Mouse (Mus musculus): ENCODE data around the gene Sowahd. TPM values are rescaled to one million over a fixed set of nuclear protein-coding genes. Genes with fewer than 3 reads are reported as not detected.
A peak's percentile ranks its signal among the peaks of the same experiment; 100 is the strongest.

Gene Sowahd
- polyA plus RNA-seq (2015; fragmentation: Nextera tagmentation; extraction: Ambion mirVana): 0.15 and 0.24 TPM in 2 replicates

- peak within 1 kb of the TSS; percentile 48 for H3K4me3 ChIP-seq (ENCODE audit: low read length)
- no peaks in the 10 kb centered on the region for H3K36me3 ChIP-seq (ENCODE audit: control insufficient read depth, insufficient read depth)
- no peak for ATAC-seq (replicated peaks; ENCODE audit: extremely low read depth, insufficient read depth, low FRiP score)
- peaks cover 30% of the 10 kb centered on the region for H3K27me3 ChIP-seq (ENCODE audit: control insufficient read depth, insufficient read depth, low read length)
- no peaks in the 10 kb centered on the region for H3K9me3 ChIP-seq (replicated peaks; ENCODE audit: control insufficient read depth, low read length)
- H3K4me2 ChIP-seq (ENCODE audit: low read depth, low read length): peak within 1 kb of the TSS; percentile 69
- WGBS: 16% methylated on average over 37 of the region's 38 CpGs
- peak within 1 kb of the TSS; percentile 46 for H3K9ac ChIP-seq (ENCODE audit: low read length)
- H3K27ac ChIP-seq (ENCODE audit: low read length): no peak within 1 kb of the TSS
- H3K4me1 ChIP-seq (ENCODE audit: control insufficient read depth, insufficient read depth, low read length): 0 out of 2 replicates have a peak, but pooled peaks cover 2% of the 10 kb centered on the region
Observed at GRCm38 (mm10) chrX:37048066-37048889, at the start of gene Sowahd. Gene Sowahd, plus strand, starts transcription at chrX:37048845.

GRCm38 (mm10) chrX:37013870-37014269 is 34.8 kb upstream of the Sowahd start:
- Histone ChIP-seq H3K36me3 (ENCODE audit: control insufficient read depth, insufficient read depth) (no peaks in the 10 kb centered on the region), H3K9ac (ENCODE audit: low read length) (no peak overlapping the region), H3K27ac (ENCODE audit: low read length) (no peak overlapping the region), H3K4me3 (ENCODE audit: low read length) (no peak overlapping the region), H3K4me1 (ENCODE audit: control insufficient read depth, insufficient read depth, low read length) (no peaks in the 10 kb centered on the region), H3K4me2 (ENCODE audit: low read depth, low read length) (no peak overlapping the region), H3K27me3 (ENCODE audit: control insufficient read depth, insufficient read depth, low read length) (no peaks in the 10 kb centered on the region), H3K9me3 (replicated peaks; ENCODE audit: control insufficient read depth, low read length) (no peaks in the 10 kb centered on the region; the same call in 1 of the 2 replicates)
- no peak for ATAC-seq (replicated peaks; ENCODE audit: extremely low read depth, insufficient read depth, low FRiP score)
- 53% methylated on average over 5 of the region's 5 CpGs for WGBS

GRCm38 (mm10) chrX:37018150-37018654 is 30.4 kb upstream of the Sowahd start:
- H3K4me1 ChIP-seq (ENCODE audit: control insufficient read depth, insufficient read depth, low read length): no peaks in the 10 kb centered on the region
- H3K27ac ChIP-seq (ENCODE audit: low read length): no peak overlapping the region
- H3K9ac ChIP-seq (ENCODE audit: low read length): no peak overlapping the region
- H3K4me2 ChIP-seq (ENCODE audit: low read depth, low read length): no peak overlapping the region
- H3K4me3 ChIP-seq (ENCODE audit: low read length): no peak overlapping the region
- ATAC-seq (replicated peaks; ENCODE audit: extremely low read depth, insufficient read depth, low FRiP score): no peak
- H3K36me3 ChIP-seq (ENCODE audit: control insufficient read depth, insufficient read depth): no peaks in the 10 kb centered on the region
- H3K9me3 ChIP-seq (replicated peaks; ENCODE audit: control insufficient read depth, low read length): no peaks in the 10 kb centered on the region; the same call in 1 of the 2 replicates
- 80% methylated on average over 9 of the region's 9 CpGs for WGBS
- no peaks in the 10 kb centered on the region for H3K27me3 ChIP-seq (ENCODE audit: control insufficient read depth, insufficient read depth, low read length)

GRCm38 (mm10) chrX:37019045-37019444 is 29.6 kb upstream of the Sowahd start:
- no peak for ATAC-seq (replicated peaks; ENCODE audit: extremely low read depth, insufficient read depth, low FRiP score)
- Histone ChIP-seq H3K4me3 (ENCODE audit: low read length) (no peak overlapping the region), H3K4me2 (ENCODE audit: low read depth, low read length) (no peak overlapping the region), H3K36me3 (ENCODE audit: control insufficient read depth, insufficient read depth) (no peaks in the 10 kb centered on the region), H3K27me3 (ENCODE audit: control insufficient read depth, insufficient read depth, low read length) (no peaks in the 10 kb centered on the region), H3K9ac (ENCODE audit: low read length) (no peak overlapping the region), H3K9me3 (replicated peaks; ENCODE audit: control insufficient read depth, low read length) (no peaks in the 10 kb centered on the region; the same call in 1 of the 2 replicates), H3K4me1 (ENCODE audit: control insufficient read depth, insufficient read depth, low read length) (no peaks in the 10 kb centered on the region), H3K27ac (ENCODE audit: low read length) (no peak overlapping the region)
- 77% methylated on average over 3 of the region's 3 CpGs for WGBS

GRCm38 (mm10) chrX:37022690-37023089 is 26.0 kb upstream of the Sowahd start:
- Histone ChIP-seq H3K27me3 (ENCODE audit: control insufficient read depth, insufficient read depth, low read length) (no peaks in the 10 kb centered on the region), H3K36me3 (ENCODE audit: control insufficient read depth, insufficient read depth) (no peaks in the 10 kb centered on the region), H3K4me1 (ENCODE audit: control insufficient read depth, insufficient read depth, low read length) (no peaks in the 10 kb centered on the region), H3K9ac (ENCODE audit: low read length) (no peak overlapping the region), H3K27ac (ENCODE audit: low read length) (no peak overlapping the region), H3K4me2 (ENCODE audit: low read depth, low read length) (no peak overlapping the region), H3K9me3 (replicated peaks; ENCODE audit: control insufficient read depth, low read length) (no peaks in the 10 kb centered on the region), H3K4me3 (ENCODE audit: low read length) (no peak overlapping the region)
- ATAC-seq (replicated peaks; ENCODE audit: extremely low read depth, insufficient read depth, low FRiP score): no peak
- WGBS: 13% methylated on average over 3 of the region's 3 CpGs

- Histone ChIP-seq H3K9me3 (replicated peaks; ENCODE audit: control insufficient read depth, low read length) (no peaks in the 10 kb centered on the region), H3K4me2 (ENCODE audit: low read depth, low read length) (no peak overlapping the region), H3K9ac (ENCODE audit: low read length) (no peak overlapping the region), H3K36me3 (ENCODE audit: control insufficient read depth, insufficient read depth) (no peaks in the 10 kb centered on the region), H3K4me1 (ENCODE audit: control insufficient read depth, insufficient read depth, low read length) (no peaks in the 10 kb centered on the region), H3K27ac (ENCODE audit: low read length) (no peak overlapping the region), H3K27me3 (ENCODE audit: control insufficient read depth, insufficient read depth, low read length) (no peaks in the 10 kb centered on the region), H3K4me3 (ENCODE audit: low read length) (no peak overlapping the region)
- 60% methylated on average over 10 of the region's 10 CpGs for WGBS
- peak; percentile 52; the same call in 1 of the 2 replicates for ATAC-seq (replicated peaks; ENCODE audit: extremely low read depth, insufficient read depth, low FRiP score)
Observed at GRCm38 (mm10) chrX:37023652-37024309, 24.9 kb upstream of the Sowahd start.

- no peaks in the 10 kb centered on the region for H3K36me3 ChIP-seq (ENCODE audit: control insufficient read depth, insufficient read depth)
- no peak for ATAC-seq (replicated peaks; ENCODE audit: extremely low read depth, insufficient read depth, low FRiP score)
- WGBS: 44% methylated on average over 3 of the region's 3 CpGs
- H3K27ac ChIP-seq (ENCODE audit: low read length): no peak overlapping the region
- no peak overlapping the region for H3K4me2 ChIP-seq (ENCODE audit: low read depth, low read length)
- no peaks in the 10 kb centered on the region for H3K4me1 ChIP-seq (ENCODE audit: control insufficient read depth, insufficient read depth, low read length)
- no peak overlapping the region for H3K4me3 ChIP-seq (ENCODE audit: low read length)
- no peaks in the 10 kb centered on the region for H3K9me3 ChIP-seq (replicated peaks; ENCODE audit: control insufficient read depth, low read length)
- no peak overlapping the region for H3K9ac ChIP-seq (ENCODE audit: low read length)
- H3K27me3 ChIP-seq (ENCODE audit: control insufficient read depth, insufficient read depth, low read length): no peaks in the 10 kb centered on the region
Observed at GRCm38 (mm10) chrX:37028378-37028777, 20.3 kb upstream of the Sowahd start.

GRCm38 (mm10) chrX:37042726-37043125 is 5.9 kb upstream of the Sowahd start:
- no peak overlapping the region for H3K9ac ChIP-seq (ENCODE audit: low read length)
- no peak overlapping the region for H3K27ac ChIP-seq (ENCODE audit: low read length)
- peaks cover 5% of the 10 kb centered on the region for H3K27me3 ChIP-seq (ENCODE audit: control insufficient read depth, insufficient read depth, low read length)
- H3K4me3 ChIP-seq (ENCODE audit: low read length): no peak overlapping the region
- H3K36me3 ChIP-seq (ENCODE audit: control insufficient read depth, insufficient read depth): no peaks in the 10 kb centered on the region
- no peak overlapping the region for H3K4me2 ChIP-seq (ENCODE audit: low read depth, low read length)
- no peak for ATAC-seq (replicated peaks; ENCODE audit: extremely low read depth, insufficient read depth, low FRiP score)
- H3K9me3 ChIP-seq (replicated peaks; ENCODE audit: control insufficient read depth, low read length): no peaks in the 10 kb centered on the region
- H3K4me1 ChIP-seq (ENCODE audit: control insufficient read depth, insufficient read depth, low read length): no peaks in the 10 kb centered on the region
- WGBS: 14% methylated on average over 9 of the region's 9 CpGs
